Mouse (Mus musculus) small intestine, adult 2 months (tissue): ENCODE results near the gene Akap2.

Experiments used
- CTCF ChIP-seq: fragments of 200-500 bp; IDR thresholded peaks from 2 replicates; pipeline ENCODE4 v1.5.1; 2012; ENCODE audit warnings: low read depth, mild to moderate bottlenecking, control low read depth, inconsistent platforms, low read length, moderate library complexity, mixed read lengths; ENCODE audit not compliant: insufficient replicate concordance, insufficient read length; ENCODE audit errors: extremely low read depth
- POLR2A ChIP-seq: fragments of 200-500 bp; IDR thresholded peaks from 2 replicates; pipeline ENCODE4 v1.6.1; 2012; ENCODE audit warnings: low read depth, mild to moderate bottlenecking, control low read depth, inconsistent platforms, low read length, moderate library complexity

DNA sequence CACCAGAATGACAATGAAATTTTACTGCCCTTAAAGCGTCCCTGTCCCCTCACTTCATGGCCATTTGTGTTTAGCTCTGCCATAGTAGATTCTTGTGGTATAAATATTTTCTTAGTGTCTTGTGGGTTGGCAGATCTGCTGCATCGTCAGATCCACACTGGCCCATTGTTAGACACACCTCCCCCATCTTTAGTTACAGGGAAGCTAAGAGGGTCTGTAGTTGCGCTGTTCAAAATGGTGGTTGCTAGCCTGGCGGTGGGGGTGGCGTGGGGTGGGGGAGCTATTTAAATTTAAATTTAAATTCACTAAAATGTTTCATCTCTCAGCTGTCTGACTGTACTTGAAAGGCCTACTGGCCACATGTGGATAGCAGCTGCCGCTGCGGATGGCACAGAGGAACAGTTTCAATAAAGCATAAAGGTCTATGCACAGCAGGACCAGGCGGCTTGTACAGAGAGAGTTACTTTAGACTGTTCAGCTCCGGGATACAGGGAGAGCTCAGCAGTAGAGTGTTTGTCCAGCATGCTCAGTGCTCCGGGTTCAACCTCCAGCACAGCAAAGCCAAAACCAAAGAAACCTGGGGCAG, 174.6 kb downstream of the Akap2 start:
- no peak for TF ChIP-seq POLR2A
- TF ChIP-seq CTCF = no peak
